Mouse (Mus musculus) CH12.LX (cell line): Measurements from ENCODE around the gene Ifnar1.

Experiments used
- CTCF ChIP-seq, 2 experiments: IDR thresholded peaks in 1 of 2; conservative IDR thresholded peaks in 1 of 2; 2 replicates each; pipeline ENCODE4 v1.5.1; 2011 to 2012; ENCODE audit warnings: low read depth in 2 of 2, low read length in 2 of 2, improper control_type of control experiment in 1 of 2, inconsistent platforms in 1 of 2, mild to moderate bottlenecking in 1 of 2, moderate library complexity in 1 of 2
- E2F4 ChIP-seq: IDR thresholded peaks from 2 replicates; pipeline ENCODE4 v1.6.1; 2011; ENCODE audit warnings: low read depth, low read length, improper control_type of control experiment; ENCODE audit not compliant: insufficient replicate concordance
- EP300 ChIP-seq: IDR thresholded peaks from 2 replicates; pipeline ENCODE4 v1.6.1; 2011; ENCODE audit warnings: low read length, improper control_type of control experiment
- HCFC1 ChIP-seq: IDR thresholded peaks from 2 replicates; pipeline ENCODE4 v1.6.1; 2012; ENCODE audit warnings: low read depth, mild to moderate bottlenecking, inconsistent platforms, low read length, improper control_type of control experiment
- MAX ChIP-seq: IDR thresholded peaks from 2 replicates; pipeline ENCODE4 v1.6.1; 2011; ENCODE audit warnings: low read length, improper control_type of control experiment
- PAX5 ChIP-seq: IDR thresholded peaks from 2 replicates; pipeline ENCODE4 v1.6.1; 2012; ENCODE audit warnings: low read length, inconsistent platforms, mixed read lengths
- POLR2A ChIP-seq: IDR thresholded peaks from 2 replicates; pipeline ENCODE4 v1.6.1; 2011; ENCODE audit warnings: low read depth, mild to moderate bottlenecking, improper control_type of control experiment, low read length
- RAD21 ChIP-seq: IDR thresholded peaks from 2 replicates; pipeline ENCODE4 v1.6.1; 2011; ENCODE audit warnings: low read depth, mild to moderate bottlenecking, low read length, improper control_type of control experiment, moderate library complexity
- SMC3 ChIP-seq: IDR thresholded peaks from 2 replicates; pipeline ENCODE4 v1.6.1; 2011; ENCODE audit warnings: low read depth, low read length, improper control_type of control experiment
- UBTF ChIP-seq: IDR thresholded peaks from 2 replicates; pipeline ENCODE4 v1.6.1; 2012; ENCODE audit warnings: low read depth, mild to moderate bottlenecking, inconsistent platforms, low read length, improper control_type of control experiment, moderate library complexity
- ZC3H11A ChIP-seq: IDR thresholded peaks from 2 replicates; pipeline ENCODE4 v1.6.1; 2012; ENCODE audit warnings: low read depth, mild to moderate bottlenecking, inconsistent platforms, low read length, improper control_type of control experiment

- TF ChIP-seq POLR2A (no peak), RAD21 (no peak), E2F4 (no peak), PAX5 (no peak), HCFC1 (no peak), EP300 (no peak), CTCF (conservative IDR thresholded peaks at IDR 0.05 in 1 of 2, IDR thresholded peaks at IDR 0.05 in 1 of 2; ENCODE audit: low read depth in 2 of 2, low read length in 2 of 2) (no peak), SMC3 (no peak), ZC3H11A (no peak), UBTF (no peak), MAX (no peak)
Observed at GRCm38 (mm10) chr16:91488066-91488465, 3.0 kb downstream of the Ifnar1 start.
